Mouse (Mus musculus) CH12.LX (cell line): ENCODE measurements at regions not wholly inside any gene's neighbourhood (a gene's known extent, or its start where the extent isn't known, plus 50 kb on each side); places are given as distances from the start of the nearest gene placed in this dataset.

Source experiments
- DNase-seq: peaks from one replicate; pipeline ENCODE4 v3.0.0-alpha.2; 2013; ENCODE audit errors: extremely low read depth
- H3K27ac ChIP-seq: 2 replicates; pipeline ENCODE4 v1.5.1; 2012; ENCODE audit warnings: low read depth, mild to moderate bottlenecking, control low read depth, moderate library complexity; ENCODE audit not compliant: insufficient read depth
- H3K27me3 ChIP-seq: replicated peaks from 2 replicates; pipeline ENCODE3; 2012; ENCODE audit warnings: inconsistent platforms
- H3K36me3 ChIP-seq, 2 experiments: replicated peaks in 1 of 2; 2 replicates each; pipeline versions ENCODE3 to v1.6.1; 2012; ENCODE audit warnings: inconsistent platforms in 1 of 2, low read length in 1 of 2, mild to moderate bottlenecking in 1 of 2, mixed read lengths in 1 of 2, moderate library complexity in 1 of 2; ENCODE audit not compliant: control insufficient read depth in 1 of 2, insufficient read depth in 1 of 2
- H3K4me1 ChIP-seq, 2 experiments: 2 replicates each; pipeline ENCODE4 v1.6.1; 2012; ENCODE audit warnings: inconsistent platforms in 1 of 2, moderate library complexity in 1 of 2; ENCODE audit not compliant: insufficient read depth in 2 of 2, control insufficient read depth in 1 of 2
- H3K4me2 ChIP-seq: 2 replicates; pipeline ENCODE4 v1.6.1; 2012; ENCODE audit warnings: low read depth, mild to moderate bottlenecking, control low read depth; ENCODE audit not compliant: poor library complexity, insufficient read depth, severe bottlenecking
- H3K4me3 ChIP-seq, 3 experiments: fragments of 150-350 bp in 1 of 3; sonication (generic) in 1 of 3; replicated peaks in 1 of 3; 2 replicates each; pipeline versions ENCODE3 to v1.5.1; 2011 to 2012; ENCODE audit warnings: low read depth in 2 of 3, low read length in 2 of 3, mild to moderate bottlenecking in 2 of 3, moderate library complexity in 2 of 3, control low read depth in 1 of 3, improper control_type of control experiment in 1 of 3, inconsistent platforms in 1 of 3, mixed read lengths in 1 of 3; ENCODE audit not compliant: poor library complexity in 1 of 3
- H3K79me2 ChIP-seq: replicated peaks from 2 replicates; pipeline ENCODE4 v1.6.1; 2012; ENCODE audit warnings: mild to moderate bottlenecking, moderate library complexity; ENCODE audit not compliant: control insufficient read depth, poor library complexity, insufficient read depth, severe bottlenecking; ENCODE audit errors: extremely low read depth
- H3K9ac ChIP-seq: 2 replicates; pipeline ENCODE4 v1.6.1; 2012; ENCODE audit warnings: low read depth, mild to moderate bottlenecking, control low read depth, moderate library complexity; ENCODE audit not compliant: insufficient read depth
- H3K9me3 ChIP-seq: replicated peaks from 2 replicates; pipeline ENCODE3; 2012; ENCODE audit warnings: low read length, inconsistent platforms, mixed read lengths
- E2F4 ChIP-seq: IDR thresholded peaks from 2 replicates; pipeline ENCODE4 v1.6.1; 2011; ENCODE audit warnings: low read depth, low read length, improper control_type of control experiment; ENCODE audit not compliant: insufficient replicate concordance
- EP300 ChIP-seq: IDR thresholded peaks from 2 replicates; pipeline ENCODE4 v1.6.1; 2011; ENCODE audit warnings: low read length, improper control_type of control experiment
- ETS1 ChIP-seq: conservative IDR thresholded peaks from 2 replicates; pipeline ENCODE4 v1.6.1; 2012; ENCODE audit warnings: low read depth, mild to moderate bottlenecking, inconsistent platforms, low read length, improper control_type of control experiment, moderate library complexity
- HCFC1 ChIP-seq: IDR thresholded peaks from 2 replicates; pipeline ENCODE4 v1.6.1; 2012; ENCODE audit warnings: low read depth, mild to moderate bottlenecking, inconsistent platforms, low read length, improper control_type of control experiment
- IRF4 ChIP-seq: IDR thresholded peaks from 2 replicates; pipeline ENCODE4 v1.6.1; 2014; ENCODE audit warnings: low read depth, mild to moderate bottlenecking, inconsistent platforms, low read length, improper control_type of control experiment
- JUN ChIP-seq: IDR thresholded peaks from 2 replicates; pipeline ENCODE4 v1.6.1; 2011; ENCODE audit warnings: low read depth, mild to moderate bottlenecking, low read length, improper control_type of control experiment, moderate library complexity; ENCODE audit not compliant: insufficient read depth
- JUND ChIP-seq: conservative IDR thresholded peaks from 2 replicates; pipeline ENCODE4 v1.6.1; 2011; ENCODE audit warnings: low read depth, low read length, improper control_type of control experiment
- KAT2A ChIP-seq: IDR thresholded peaks from 2 replicates; pipeline ENCODE4 v1.6.1; 2012; ENCODE audit warnings: low read length, improper control_type of control experiment, inconsistent platforms; ENCODE audit not compliant: insufficient replicate concordance
- MAFK ChIP-seq: IDR thresholded peaks from 2 replicates; pipeline ENCODE4 v1.6.1; 2011; ENCODE audit warnings: low read length, improper control_type of control experiment; ENCODE audit not compliant: insufficient replicate concordance
- MAX ChIP-seq: IDR thresholded peaks from 2 replicates; pipeline ENCODE4 v1.6.1; 2011; ENCODE audit warnings: low read length, improper control_type of control experiment
- MAZ ChIP-seq: IDR thresholded peaks from 2 replicates; pipeline ENCODE4 v1.6.1; 2012; ENCODE audit warnings: low read depth, mild to moderate bottlenecking, inconsistent platforms, low read length, improper control_type of control experiment, moderate library complexity
- MEF2A ChIP-seq: IDR thresholded peaks from 2 replicates; pipeline ENCODE4 v1.6.1; 2014; ENCODE audit warnings: low read depth, mild to moderate bottlenecking, inconsistent platforms, low read length, improper control_type of control experiment, borderline replicate concordance
- MXI1 ChIP-seq: IDR thresholded peaks from 2 replicates; pipeline ENCODE4 v1.6.1; 2011; ENCODE audit warnings: mild to moderate bottlenecking, low read depth, low read length, improper control_type of control experiment
- MYC ChIP-seq: IDR thresholded peaks from 2 replicates; pipeline ENCODE4 v1.6.1; 2011; ENCODE audit warnings: low read depth, mild to moderate bottlenecking, improper control_type of control experiment, low read length
- NELFE ChIP-seq: IDR thresholded peaks from 2 replicates; pipeline ENCODE4 v1.6.1; 2011; ENCODE audit warnings: low read depth, low read length, improper control_type of control experiment
- NRF1 ChIP-seq: IDR thresholded peaks from 2 replicates; pipeline ENCODE4 v1.6.1; 2014; ENCODE audit warnings: low read depth, mild to moderate bottlenecking, inconsistent platforms, low read length, improper control_type of control experiment, moderate library complexity
- PAX5 ChIP-seq: IDR thresholded peaks from 2 replicates; pipeline ENCODE4 v1.6.1; 2012; ENCODE audit warnings: low read length, inconsistent platforms, mixed read lengths
- POLR2AphosphoS2 ChIP-seq: IDR thresholded peaks from 2 replicates; pipeline ENCODE4 v1.6.1; 2011; ENCODE audit warnings: low read depth, low read length, improper control_type of control experiment
- RAD21 ChIP-seq: IDR thresholded peaks from 2 replicates; pipeline ENCODE4 v1.6.1; 2011; ENCODE audit warnings: low read depth, mild to moderate bottlenecking, low read length, improper control_type of control experiment, moderate library complexity
- SIN3A ChIP-seq: IDR thresholded peaks from 2 replicates; pipeline ENCODE4 v1.6.1; 2012; ENCODE audit warnings: low read length, improper control_type of control experiment, inconsistent platforms
- SMC3 ChIP-seq: IDR thresholded peaks from 2 replicates; pipeline ENCODE4 v1.6.1; 2011; ENCODE audit warnings: low read depth, low read length, improper control_type of control experiment
- TBP ChIP-seq: conservative IDR thresholded peaks from 2 replicates; pipeline ENCODE4 v1.6.1; 2011; ENCODE audit warnings: low read depth, low read length, improper control_type of control experiment
- TCF12 ChIP-seq: IDR thresholded peaks from 2 replicates; pipeline ENCODE4 v1.6.1; 2014; ENCODE audit warnings: low read depth, mild to moderate bottlenecking, inconsistent platforms, low read length, improper control_type of control experiment
- UBTF ChIP-seq: IDR thresholded peaks from 2 replicates; pipeline ENCODE4 v1.6.1; 2012; ENCODE audit warnings: low read depth, mild to moderate bottlenecking, inconsistent platforms, low read length, improper control_type of control experiment, moderate library complexity
- USF1 ChIP-seq: IDR thresholded peaks from 2 replicates; pipeline ENCODE4 v1.6.1; 2014; ENCODE audit warnings: low read depth, mild to moderate bottlenecking, inconsistent platforms, low read length, improper control_type of control experiment
- USF2 ChIP-seq: conservative IDR thresholded peaks from 2 replicates; pipeline ENCODE4 v1.6.1; 2011; ENCODE audit warnings: low read depth, low read length, improper control_type of control experiment
- ZNF384 ChIP-seq: IDR thresholded peaks from 2 replicates; pipeline ENCODE4 v1.6.1; 2012; ENCODE audit warnings: low read depth, low read length, improper control_type of control experiment, inconsistent platforms
- dilution Hi-C: fragments of 300-500 bp; cut with MboI; formaldehyde crosslinking; loops from 2 replicates; pipeline ENCODE4 v1.14.3; 2020; ENCODE audit warnings: low sequenced_read_pairs; ENCODE audit not compliant: extremely low pct_unique_long_range_greater_than_20kb, extremely low pct_ligation_motif_present
- in situ Hi-C: fragments of 300-500 bp; cut with MboI; formaldehyde crosslinking; loops from 3 replicates; pipeline ENCODE4 v1.14.3; 2019; ENCODE audit warnings: low sequenced_read_pairs, low pct_ligation_motif_present, low pct_unique_long_range_greater_than_20kb, mixed read lengths

DNA sequence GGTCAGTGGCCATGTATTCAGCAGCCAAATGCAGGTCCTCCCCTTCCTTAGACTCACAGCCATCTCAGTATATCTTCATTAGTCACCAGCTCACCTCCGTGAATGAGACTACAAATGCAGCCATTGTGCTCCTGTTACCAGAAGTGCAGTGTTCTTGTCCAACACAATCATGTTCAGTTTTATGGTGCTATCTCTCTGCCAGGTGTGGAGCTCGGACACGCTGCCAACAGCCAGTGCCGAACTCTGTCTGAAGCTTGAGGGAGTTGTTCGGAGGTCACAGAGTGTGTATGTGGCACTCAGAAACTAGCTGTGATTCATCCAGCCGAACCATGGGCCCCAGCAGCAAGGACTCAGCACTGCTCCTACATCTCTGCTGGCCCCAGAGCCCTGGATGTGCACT lies 91.3 kb upstream of the Otud4 start:
- Histone ChIP-seq H3K79me2 (no peaks in the 10 kb centered on the region), H3K36me3 (no peaks in the 10 kb centered on the region), H3K9me3 (no peaks in the 10 kb centered on the region), H3K4me1 (no peaks in the 10 kb centered on the region), H3K4me2 (no peak overlapping the region), H3K9ac (no peak overlapping the region), H3K27ac (no peak overlapping the region), H3K4me3 (no peak overlapping the region), H3K27me3 (no peaks in the 10 kb centered on the region)
- dilution Hi-C loops (no loop called here), in situ Hi-C loops (no loop called here)
- no peak for DNase-seq
- no peak for TF ChIP-seq ZNF384
- TF ChIP-seq MAX: no peak
- no peak for TF ChIP-seq E2F4
- TF ChIP-seq RAD21: no peak
- TF ChIP-seq MAFK: no peak

DNA sequence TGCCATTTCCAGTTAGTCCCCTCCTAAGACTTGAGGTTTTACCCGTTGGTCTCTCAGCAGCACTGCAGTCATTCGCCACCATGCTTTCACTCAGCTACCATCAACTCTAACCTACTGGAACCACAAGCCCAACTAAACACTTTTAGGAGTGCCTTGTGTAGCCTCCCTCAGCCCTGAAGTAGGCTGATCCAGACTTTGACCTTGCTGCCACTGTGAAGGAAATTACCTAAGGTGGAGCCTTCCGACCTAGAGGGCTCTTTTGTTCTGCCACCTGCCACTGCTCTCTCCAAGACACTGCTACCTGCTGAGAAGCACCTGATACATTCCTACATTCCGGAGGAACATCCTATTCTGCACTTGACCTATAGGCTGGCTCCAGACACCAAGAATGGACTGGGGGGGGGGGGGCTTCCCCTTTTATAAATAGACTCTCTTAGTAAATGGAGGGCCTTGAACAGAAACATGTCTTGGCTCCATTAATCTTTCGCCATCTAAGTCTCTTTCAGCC lies 93.5 kb upstream of the Otud4 start:
- dilution Hi-C loops: no loop called here
- H3K79me2 ChIP-seq: no peaks in the 10 kb centered on the region

DNA sequence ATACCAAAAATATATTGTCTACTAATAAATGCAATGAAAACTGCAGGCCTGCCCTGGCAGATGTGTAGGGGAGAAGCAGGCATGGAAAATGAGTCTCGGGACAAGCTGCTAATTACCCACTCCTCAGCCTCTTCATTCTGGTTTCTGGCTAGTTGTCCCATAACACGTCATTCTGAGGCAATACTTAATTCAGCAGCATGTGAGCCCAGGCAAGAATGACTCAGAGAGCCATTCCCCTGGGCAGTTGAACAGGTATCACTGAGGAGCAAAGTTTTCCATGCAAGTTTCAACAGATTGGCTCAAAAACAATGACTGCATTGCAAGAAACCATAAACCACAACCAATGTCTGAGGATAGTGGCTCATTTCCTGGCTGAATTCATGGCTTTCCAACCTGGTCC lies 97.0 kb upstream of the Otud4 start:
- Histone ChIP-seq H3K27ac (no peak overlapping the region), H3K4me3 (no peak overlapping the region), H3K79me2 (no peaks in the 10 kb centered on the region), H3K27me3 (no peaks in the 10 kb centered on the region), H3K4me2 (no peak overlapping the region), H3K36me3 (no peaks in the 10 kb centered on the region), H3K9me3 (no peaks in the 10 kb centered on the region), H3K9ac (no peak overlapping the region), H3K4me1 (0 out of 4 replicates have a peak, but pooled peaks cover 0 to 3% of the 10 kb centered on the region in 2 experiments)
- DNase-seq: no peak
- dilution Hi-C loops (no loop called here), in situ Hi-C loops (no loop called here)
- TF ChIP-seq SMC3 (no peak), ZNF384 (no peak), MEF2A (no peak), MXI1 (no peak), ETS1 (peak; percentile 71), JUN (peak; percentile 31; the same call in 1 of the 2 replicates), IRF4 (0 out of 2 replicates have a peak, but pooled peaks have one; percentile 42), EP300 (peak; percentile 51; the same call in 1 of the 2 replicates), SIN3A (no peak), POLR2AphosphoS2 (no peak), TCF12 (no peak), MAZ (no peak), USF1 (no peak), USF2 (no peak), MYC (no peak), MAFK (no peak), JUND (peak; percentile 18; the same call in 1 of the 2 replicates)

More for the DNA sequence above, 93.5 kb upstream of the Otud4 start:
- Histone ChIP-seq H3K4me3 (no peak overlapping the region), H3K27ac (no peak overlapping the region), H3K4me2 (no peak overlapping the region), H3K36me3 (no peaks in the 10 kb centered on the region), H3K9me3 (no peaks in the 10 kb centered on the region), H3K4me1 (0 out of 4 replicates have a peak, but pooled peaks cover 0 to 3% of the 10 kb centered on the region in 2 experiments), H3K27me3 (no peaks in the 10 kb centered on the region), H3K9ac (no peak overlapping the region)
- in situ Hi-C loops: no loop called here
- TF ChIP-seq JUN (no peak), USF2 (no peak), KAT2A (no peak), HCFC1 (no peak), IRF4 (no peak), JUND (no peak), UBTF (no peak), POLR2AphosphoS2 (no peak), TCF12 (no peak), NRF1 (no peak), MYC (no peak), MAFK (no peak), NELFE (no peak), RAD21 (no peak), MAX (no peak), PAX5 (no peak), TBP (no peak)
- DNase-seq: no peak
